24 mouse cellular contexts compared by ENCODE assay signal in the genomic region with DNA sequence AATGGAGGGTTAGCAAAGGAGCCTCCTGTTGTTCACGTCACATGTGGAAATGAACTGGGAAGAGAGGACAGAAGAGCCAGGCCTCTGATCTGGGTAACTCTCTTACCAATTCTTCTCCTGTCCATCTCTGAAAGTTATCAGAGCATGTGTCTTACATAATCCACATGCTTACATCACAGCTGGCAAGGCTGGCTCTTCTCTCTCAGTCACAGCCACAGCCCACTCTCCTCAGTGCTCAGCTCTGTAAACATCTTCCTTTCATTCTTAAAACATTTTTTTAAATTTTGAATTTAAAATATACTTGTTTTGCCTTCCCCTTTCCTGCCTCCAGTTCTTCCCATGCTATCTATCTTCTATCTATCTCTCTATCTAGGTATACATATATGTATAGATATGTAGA.
A peak's percentile ranks its signal among the peaks of the same experiment; 100 is the strongest.
DNase-seq lines count a peak whose midpoint lies in the region; ATAC-seq lines count a peak whose summit lies in the region.
"Had no signal": no experiment of that assay in that cellular context is flagged by ENCODE, and none has a peak within 500 bp of the region (broad histone marks: within the 10 kb centered on the region; RNA-seq: fewer than 3 reads in every experiment).

No protein-coding gene starts in this region.

- H3K36me3 ChIP-seq in midbrain, embryonic 11.5 days (ENCODE audit: control insufficient read depth, insufficient read depth, low read length), result no peaks in the 10 kb centered on the region
- H3K36me3 ChIP-seq: embryonic facial prominence, embryonic 10.5 days; embryonic facial prominence, embryonic 12.5 days; forebrain, embryonic 15.5 days; G1E had no signal

- ATAC-seq in frontal cortex, adult (ENCODE audit: low TSS enrichment), result peak; percentile 93
- no peak for ATAC-seq in midbrain, embryonic 11.5 days (ENCODE audit: low FRiP score)
- ATAC-seq: CD4-positive, CD25-positive, alpha-beta regulatory T cell, adult 4 months; forebrain, embryonic 13.5 days; forebrain, embryonic 15.5 days had no signal

- H3K27me3 ChIP-seq in midbrain, embryonic 11.5 days (ENCODE audit: control insufficient read depth, insufficient read depth, low read length), result no peaks in the 10 kb centered on the region
- H3K27me3 ChIP-seq: CH12.LX; embryonic facial prominence, embryonic 12.5 days; forebrain, embryonic 13.5 days; forebrain, embryonic 15.5 days had no signal

- no peaks in the 10 kb centered on the region for H3K4me1 ChIP-seq in midbrain, embryonic 11.5 days (ENCODE audit: control insufficient read depth, insufficient read depth, low read length)
- H3K4me1 ChIP-seq: embryonic facial prominence, embryonic 10.5 days; embryonic facial prominence, embryonic 12.5 days; forebrain, embryonic 13.5 days; forebrain, embryonic 15.5 days had no signal

- no peak overlapping the region for H3K4me2 ChIP-seq in midbrain, embryonic 11.5 days
- H3K4me2 ChIP-seq: embryonic facial prominence, embryonic 12.5 days; forebrain, embryonic 13.5 days; forebrain, embryonic 15.5 days had no signal

- no peak overlapping the region for H3K9ac ChIP-seq in midbrain, embryonic 11.5 days (ENCODE audit: low read length)
- H3K9ac ChIP-seq: embryonic facial prominence, embryonic 12.5 days; forebrain, embryonic 13.5 days; forebrain, embryonic 15.5 days had no signal

- DNase-seq in frontal cortex, postnatal 25 days (ENCODE audit: low spot score in 2 of 2), result no peak
- DNase-seq in right cerebral cortex, adult 18-20 months, result peak; percentile 23
- DNase-seq in right cerebral cortex, postnatal 25 days, result no peak
- DNase-seq in brain, adult 2 months (ENCODE audit: low read depth, low spot score), result peak; percentile 54
- peak; percentile 23 for DNase-seq in telencephalon, adult 2 months (ENCODE audit: low read depth, low spot score)
- DNase-seq in spleen, postnatal 36 days (ENCODE audit: low spot score in 2 of 2), result no peak
- no peak for DNase-seq in midbrain, embryonic 11.5 days (ENCODE audit: low spot score, missing footprints)
- DNase-seq: adrenal gland, adult 8-10 months; adrenal gland, postnatal 14 days; adrenal gland, postnatal 36 days; B cell, adult 2 months; cerebellum, adult 11 months; cerebellum, adult 18-20 months; cerebellum, adult 9-10 months; cerebellum, postnatal 10 days; cerebellum, postnatal 25 days had no signal

- H3K9me3 ChIP-seq in midbrain, embryonic 11.5 days (ENCODE audit: control insufficient read depth, low read length), result no peaks in the 10 kb centered on the region
- H3K9me3 ChIP-seq: embryonic facial prominence, embryonic 10.5 days; embryonic facial prominence, embryonic 12.5 days; forebrain, embryonic 13.5 days; forebrain, embryonic 15.5 days; G1E had no signal

- no peak overlapping the region for H3K27ac ChIP-seq in midbrain, embryonic 11.5 days (ENCODE audit: low read depth, low read length)
- H3K27ac ChIP-seq: embryonic facial prominence, embryonic 10.5 days; embryonic facial prominence, embryonic 12.5 days; forebrain, embryonic 13.5 days; forebrain, embryonic 15.5 days had no signal

- H3K4me3 ChIP-seq in midbrain, embryonic 11.5 days (ENCODE audit: low read depth, low read length), result no peak overlapping the region
- H3K4me3 ChIP-seq: embryonic facial prominence, embryonic 10.5 days; embryonic facial prominence, embryonic 12.5 days; forebrain, embryonic 13.5 days; forebrain, embryonic 15.5 days had no signal

- 55% methylated on average over 1 of the region's 1 CpGs for WGBS in midbrain, embryonic 11.5 days

Comparison
In these comparisons a context has a peak if more than half of its experiments do, and no peak if none do; other contexts are left out.
1. DNase-seq: peak in right cerebral cortex, adult 18-20 months (single experiment), brain, adult 2 months (single experiment) and telencephalon, adult 2 months (single experiment); none in frontal cortex, postnatal 25 days (0 of 2), right cerebral cortex, postnatal 25 days (single experiment), spleen, postnatal 36 days (0 of 2) and midbrain, embryonic 11.5 days (single experiment).